Mouse (Mus musculus) megakaryocyte, embryonic 14.5 days (primary cell): Measurements from ENCODE around the gene Camk2b.

ENCODE experiments used
- FLI1 ChIP-seq: IDR thresholded peaks from 2 replicates; pipeline ENCODE4 v1.6.1; 2012; ENCODE audit warnings: low read length, inconsistent platforms, mixed read lengths
- GATA1 ChIP-seq: IDR thresholded peaks from 3 replicates; pipeline ENCODE4 v1.6.1; 2012; ENCODE audit warnings: mixed read lengths, low read length, inconsistent platforms, borderline replicate concordance

GRCm38 (mm10) chr11:5947796-5948195 is 118.4 kb downstream of the Camk2b start:
- no peak for TF ChIP-seq GATA1
- no peak for TF ChIP-seq FLI1
